Mouse (Mus musculus) megakaryocyte-erythroid progenitor cell, adult 5 weeks (primary cell): ENCODE data around the gene Pmel. TPM values are rescaled to one million over a fixed set of nuclear protein-coding genes. Genes with fewer than 3 reads are reported as not detected.

ENCODE experiments used
- polyA plus RNA-seq: library from polyadenylated mRNA; stranded (reverse); fragments of >175 nt; gene quantifications from 2 replicates; pipeline ENCODE4 v1.2.3, GENCODE M21; 2012

Pmel gene
- 0.37 and 0.69 TPM in 2 replicates for polyA plus RNA-seq

GRCm38 (mm10) chr10:128703895-128704294 lies at the start of gene Pmel:
Gene Pmel, plus strand, starts transcription at chr10:128704195.

GRCm38 (mm10) chr10:128673763-128674468 lies 30.1 kb upstream of the Pmel start, which contains the start of gene Suox:
Gene Suox, minus strand, starts transcription at chr10:128674073.

GRCm38 (mm10) chr10:128695992-128696807 lies 7.8 kb upstream of the Pmel start, which contains the start of gene Rab5b:
Gene Rab5b, minus strand, starts transcription at chr10:128696264.

GRCm38 (mm10) chr10:128704491-128705316 lies 709 bp downstream of the Pmel start, which contains the start of gene Cdk2:
Gene Cdk2, minus strand, starts transcription at chr10:128705031.

GRCm38 (mm10) chr10:128744680-128745601 lies 40.9 kb downstream of the Pmel start, which contains the start of gene Dgka:
Gene Dgka, minus strand, starts transcription at chr10:128744855.

GRCm38 (mm10) chr10:128747646-128748251 lies 43.8 kb downstream of the Pmel start, which contains the start of gene Pym1:
Gene Pym1, plus strand, starts transcription at chr10:128747889.

Other genes with a start within 250 kb of the Pmel start
- 197 and 236 TPM in 2 replicates for gene Smarcc2, start 244.9 kb upstream of the Pmel start, polyA plus RNA-seq
- 457 and 543 TPM in 2 replicates for gene Myl6, start 210.1 kb upstream of the Pmel start, polyA plus RNA-seq
- gene Myl6b, start 205.5 kb upstream of the Pmel start, polyA plus RNA-seq, result 18.3 and 25.9 TPM in 2 replicates
- 147 and 159 TPM in 2 replicates for gene Esyt1, start 178.3 kb upstream of the Pmel start, polyA plus RNA-seq
- gene Zc3h10, start 156.4 kb upstream of the Pmel start, polyA plus RNA-seq, result 33.5 and 34.0 TPM in 2 replicates
- 8,366 and 9,270 TPM in 2 replicates for gene Rpl41, start 154.9 kb upstream of the Pmel start, polyA plus RNA-seq
- gene Pa2g4, start 138.2 kb upstream of the Pmel start, polyA plus RNA-seq, result 508 and 557 TPM in 2 replicates
- 0.46 and 0.58 TPM in 2 replicates for gene Erbb3, start 114.5 kb upstream of the Pmel start, polyA plus RNA-seq
- 4,910 and 5,054 TPM in 2 replicates for gene Rps26, start 77.4 kb upstream of the Pmel start, polyA plus RNA-seq
- gene Ikzf4, start 58.2 kb upstream of the Pmel start, polyA plus RNA-seq, result 0.13 and 0.15 TPM in 2 replicates
- 1.2 and 1.3 TPM in 2 replicates for gene Suox, start 30.1 kb upstream of the Pmel start, polyA plus RNA-seq
- 12.0 and 19.6 TPM in 2 replicates for gene Rab5b, start 7.9 kb upstream of the Pmel start, polyA plus RNA-seq
- gene Cdk2, start 836 bp downstream of the Pmel start, polyA plus RNA-seq, result 28.2 and 29.2 TPM in 2 replicates
- 3.2 and 3.3 TPM in 2 replicates for gene Dgka, start 40.7 kb downstream of the Pmel start, polyA plus RNA-seq
- 116 and 137 TPM in 2 replicates for gene Pym1, start 43.7 kb downstream of the Pmel start, polyA plus RNA-seq
- 1.5 and 2.3 TPM in 2 replicates for gene Mmp19, start 86.7 kb downstream of the Pmel start, polyA plus RNA-seq
- 10.5 and 11.0 TPM in 2 replicates for gene Dnajc14, start 99.9 kb downstream of the Pmel start, polyA plus RNA-seq
- 3.9 and 4.2 TPM in 2 replicates for gene Tmem198b, start 100.2 kb downstream of the Pmel start, polyA plus RNA-seq
- gene Sarnp, start 113.1 kb downstream of the Pmel start, polyA plus RNA-seq, result 17.1 and 19.3 TPM in 2 replicates
- 15.8 and 20.5 TPM in 2 replicates for gene Ormdl2, start 117.5 kb downstream of the Pmel start, polyA plus RNA-seq
- 0.11 and 0.16 TPM in 2 replicates for gene Gdf11, start 187.5 kb downstream of the Pmel start, polyA plus RNA-seq
- 48.8 and 52.5 TPM in 2 replicates for gene Cd63, start 196.8 kb downstream of the Pmel start, polyA plus RNA-seq
- 2.5 and 3.0 TPM in 2 replicates for gene Rdh5, start 218.7 kb downstream of the Pmel start, polyA plus RNA-seq
- 264 and 304 TPM in 2 replicates for gene Bloc1s1, start 219.8 kb downstream of the Pmel start, polyA plus RNA-seq
- gene Itga7, start 229.6 kb downstream of the Pmel start, polyA plus RNA-seq, result 0.04 and 0.10 TPM in 2 replicates